Mouse (Mus musculus) lung, adult 2 months (tissue): Measurements from ENCODE around the gene Gm8050.
"Not testable (repeated sequence)": the region's sequence is repeated elsewhere in the genome, so short reads cannot be mapped to it uniquely, and the experiment has no call there.

Source experiments
- CTCF ChIP-seq: fragments of 200-500 bp; IDR thresholded peaks from 2 replicates; pipeline ENCODE4 v1.5.1; 2011; ENCODE audit warnings: mild to moderate bottlenecking, low read length, control low read depth; ENCODE audit not compliant: insufficient read depth
- POLR2A ChIP-seq: fragments of 200-500 bp; IDR thresholded peaks from 2 replicates; pipeline ENCODE4 v1.6.1; 2011; ENCODE audit warnings: low read depth, mild to moderate bottlenecking, control low read depth, low read length, borderline replicate concordance; ENCODE audit errors: extremely low read depth

DNA sequence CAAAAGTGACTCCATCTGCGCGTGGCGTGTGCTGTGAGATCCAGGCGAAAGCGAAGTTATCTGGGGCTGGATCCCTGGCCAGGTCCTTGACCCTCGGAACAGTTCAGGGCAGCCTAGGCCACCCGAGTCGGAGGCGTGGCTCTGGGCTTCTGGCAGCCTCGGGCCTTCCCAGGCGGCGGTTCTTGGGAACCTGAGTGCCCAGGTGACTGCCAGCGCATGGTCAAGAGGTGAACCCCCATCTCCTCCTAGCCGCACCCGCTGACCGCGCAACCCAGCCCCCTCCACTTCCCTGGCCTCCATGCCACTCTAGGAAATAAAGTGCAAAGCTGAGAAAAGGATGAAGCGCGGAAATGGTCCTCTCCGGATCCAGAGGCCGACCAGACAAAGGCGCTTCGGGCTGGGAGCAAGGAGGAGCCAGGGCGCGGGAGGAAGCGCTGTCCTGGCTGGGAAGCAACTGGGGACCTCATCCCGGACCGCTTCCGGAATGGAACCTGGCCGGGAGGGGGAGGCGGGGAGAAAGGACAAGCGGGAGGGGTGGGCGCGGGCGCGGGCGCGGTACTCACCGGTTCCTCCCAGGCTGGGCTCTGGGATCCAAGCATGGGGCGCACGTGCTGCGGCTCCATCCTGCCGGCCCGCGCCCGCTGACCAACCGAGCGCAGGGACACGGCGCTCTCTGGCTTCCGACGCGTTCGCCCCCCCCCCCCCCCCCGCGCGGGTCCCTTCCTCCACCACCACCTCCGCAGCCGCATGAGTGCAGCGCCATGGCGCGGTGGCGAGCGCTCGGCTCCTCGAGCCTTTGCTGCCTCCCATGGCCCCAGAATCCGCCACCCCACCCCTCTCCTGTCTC lies 36.6 kb upstream of the Gm8050 start:
- TF ChIP-seq CTCF, POLR2A: not testable (repeated sequence)
